13 mouse cellular contexts compared by ENCODE assay signal in genomic region chr11:88313512-88313911, GRCm38 (mm10). TPM values are rescaled to one million over a fixed set of nuclear protein-coding genes. Genes with fewer than 3 reads are reported as not detected.
DNase-seq lines count a peak whose midpoint lies in the region; ATAC-seq lines count a peak whose summit lies in the region.
"Had no signal": no experiment of that assay in that cellular context is flagged by ENCODE, and none has a peak within 500 bp of the region (broad histone marks: within the 10 kb centered on the region; RNA-seq: fewer than 3 reads in every experiment).

No protein-coding gene starts in this region.

- H3K36me3 ChIP-seq in megakaryocyte, embryonic 14.5 days (replicated peaks; ENCODE audit: low read length) = no peaks in the 10 kb centered on the region

- peak overlapping the region; percentile 64 for H3K4me3 ChIP-seq in megakaryocyte, embryonic 14.5 days (replicated peaks)
- H3K4me3 ChIP-seq: left cerebral cortex, adult 2 months had no signal

- H3K9me3 ChIP-seq in megakaryocyte, embryonic 14.5 days = no peaks in the 10 kb centered on the region

- H3K4me1 ChIP-seq in megakaryocyte, embryonic 14.5 days = peaks cover 70% of the 10 kb centered on the region

- peaks cover 20% of the 10 kb centered on the region for H3K27me3 ChIP-seq in megakaryocyte, embryonic 14.5 days (replicated peaks)
- H3K27me3 ChIP-seq: Patski had no signal

- ATAC-seq in megakaryocyte, adult 5-6 weeks (ENCODE audit: poor library complexity, severe bottlenecking) = no peak
- ATAC-seq: Patski had no signal

- DNase-seq in gastrocnemius, adult 18-20 months (ENCODE audit: low spot score) = peak; percentile 64
- DNase-seq in gastrocnemius, postnatal 4 days (ENCODE audit: low spot score in 2 of 2) = no peak
- peak; percentile 61 for DNase-seq in kidney, postnatal 14 days
- DNase-seq in mesoderm, embryonic 11.5 days (ENCODE audit: low read depth, low spot score) = peak; percentile 73
- no peak for DNase-seq in retina, embryonic 14.5 days (ENCODE audit: low spot score)
- DNase-seq in layer of hippocampus, postnatal 10 days (ENCODE audit: low spot score in 2 of 2) = no peak
- DNase-seq: B cell, adult 2 months; right cerebral cortex, adult 18-20 months had no signal

RNA-seq across cellular contexts. Expression of gene Ccdc182, which starts 19.7 kb away (rescaled TPM):
- not detected for total RNA-seq in gastrocnemius, adult 18-20 months (2021)
- not detected for total RNA-seq in gastrocnemius, postnatal 4 days (2021)
- polyA plus RNA-seq in megakaryocyte, embryonic 14.5 days (2012; ENCODE audit: insufficient read depth, low replicate concordance) = not detected in 2 replicates
- not detected in 2 replicates for total RNA-seq in megakaryocyte, adult 5-6 weeks (2015)
- not detected in 2 replicates for total RNA-seq in megakaryocyte, adult 5-6 weeks (2017)
- not detected for total RNA-seq in layer of hippocampus, postnatal 10 days (2021)
- total RNA-seq: hematopoietic stem cell, adult 5-6 weeks; left cerebral cortex, adult 2 months had no signal
- polyA plus RNA-seq: Patski had no signal

Comparison
In these comparisons a context has a peak if more than half of its experiments do, and no peak if none do; other contexts are left out.
1. DNase-seq: peak in gastrocnemius, adult 18-20 months (single experiment), kidney, postnatal 14 days (single experiment) and mesoderm, embryonic 11.5 days (single experiment); none in gastrocnemius, postnatal 4 days (0 of 2), retina, embryonic 14.5 days (single experiment) and layer of hippocampus, postnatal 10 days (0 of 2).